Mouse (Mus musculus): ENCODE measurements at regions not wholly inside any gene's neighbourhood (a gene's known extent, or its start where the extent isn't known, plus 50 kb on each side); places are given as distances from the start of the nearest gene placed in this dataset.

GRCm38 (mm10) chr3:41365145-41365830 is 190.2 kb upstream of the Jade1 start:
- no peak for TF ChIP-seq GATA4 (IDR thresholded peaks at IDR 0.05; ENCODE audit: insufficient replicate concordance, low read length)

- no peak for TF ChIP-seq GATA4 (IDR thresholded peaks at IDR 0.05; ENCODE audit: insufficient replicate concordance, low read length)
These were observed 191.6 kb upstream of the Jade1 start for GRCm38 (mm10) chr3:41363947-41364346.

- no peak for TF ChIP-seq GATA4 (IDR thresholded peaks at IDR 0.05; ENCODE audit: insufficient replicate concordance, low read length)
These were observed 195.3 kb upstream of the Jade1 start for GRCm38 (mm10) chr3:41360231-41360630.

GRCm38 (mm10) chr3:41359458-41359857 is 196.1 kb upstream of the Jade1 start:
- TF ChIP-seq GATA4 (IDR thresholded peaks at IDR 0.05; ENCODE audit: insufficient replicate concordance, low read length), result no peak

- no peak for TF ChIP-seq GATA4 (IDR thresholded peaks at IDR 0.05; ENCODE audit: insufficient replicate concordance, low read length)
These were observed 202.5 kb upstream of the Jade1 start for GRCm38 (mm10) chr3:41353021-41353420.

GRCm38 (mm10) chr3:41351786-41352185 is 203.7 kb upstream of the Jade1 start:
- TF ChIP-seq GATA4 (IDR thresholded peaks at IDR 0.05; ENCODE audit: insufficient replicate concordance, low read length), result no peak

- TF ChIP-seq GATA4 (IDR thresholded peaks at IDR 0.05; ENCODE audit: insufficient replicate concordance, low read length), result no peak
These were observed 204.3 kb upstream of the Jade1 start for GRCm38 (mm10) chr3:41351091-41351685.

GRCm38 (mm10) chr3:41350331-41350730 is 205.2 kb upstream of the Jade1 start:
- TF ChIP-seq GATA4 (IDR thresholded peaks at IDR 0.05; ENCODE audit: insufficient replicate concordance, low read length), result no peak

GRCm38 (mm10) chr3:41348795-41349194 is 206.7 kb upstream of the Jade1 start:
- no peak for TF ChIP-seq GATA4 (IDR thresholded peaks at IDR 0.05; ENCODE audit: insufficient replicate concordance, low read length)

- no peak for TF ChIP-seq GATA4 (IDR thresholded peaks at IDR 0.05; ENCODE audit: insufficient replicate concordance, low read length)
These were observed 208.7 kb upstream of the Jade1 start for GRCm38 (mm10) chr3:41346863-41347262.

- TF ChIP-seq GATA4 (IDR thresholded peaks at IDR 0.05; ENCODE audit: insufficient replicate concordance, low read length), result no peak
These were observed 212.1 kb upstream of the Jade1 start for GRCm38 (mm10) chr3:41343431-41343830.

GRCm38 (mm10) chr3:41332481-41332880 is 223.1 kb upstream of the Jade1 start:
- TF ChIP-seq GATA4 (IDR thresholded peaks at IDR 0.05; ENCODE audit: insufficient replicate concordance, low read length), result no peak

GRCm38 (mm10) chr3:41330356-41330755 is 225.2 kb upstream of the Jade1 start:
- TF ChIP-seq GATA4 (IDR thresholded peaks at IDR 0.05; ENCODE audit: insufficient replicate concordance, low read length), result no peak

GRCm38 (mm10) chr3:41328828-41329227 is 226.7 kb upstream of the Jade1 start:
- TF ChIP-seq GATA4 (IDR thresholded peaks at IDR 0.05; ENCODE audit: insufficient replicate concordance, low read length), result no peak

- TF ChIP-seq GATA4 (IDR thresholded peaks at IDR 0.05; ENCODE audit: insufficient replicate concordance, low read length), result no peak
These were observed 229.1 kb upstream of the Jade1 start for GRCm38 (mm10) chr3:41326211-41327104.

- TF ChIP-seq GATA4 (IDR thresholded peaks at IDR 0.05; ENCODE audit: insufficient replicate concordance, low read length), result no peak
These were observed 233.7 kb upstream of the Jade1 start for GRCm38 (mm10) chr3:41321808-41322207.
